Mouse (Mus musculus): Measurements from ENCODE around the gene Zfp54.

DNA sequence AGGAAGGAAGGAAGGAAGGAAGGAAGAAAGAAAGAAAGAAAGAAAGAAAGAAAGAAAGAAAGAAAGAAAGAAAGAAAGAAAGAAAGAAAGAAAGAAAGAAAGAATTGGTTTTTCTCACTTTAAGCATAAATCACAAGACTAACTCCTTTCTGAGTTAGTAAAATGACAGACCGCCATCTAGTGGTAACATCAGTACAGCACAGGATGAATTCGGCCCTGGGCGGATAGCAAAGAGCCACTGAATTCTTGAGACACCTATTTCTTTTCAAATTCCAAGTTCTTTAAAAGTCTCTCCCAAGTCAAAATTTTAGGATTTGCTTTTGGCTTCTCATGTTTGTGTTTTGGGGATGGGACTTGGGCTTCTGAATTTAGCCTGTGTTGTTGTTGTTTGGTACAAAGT lies 26.6 kb downstream of the Zfp54 start:
- no peak for TF ChIP-seq CTCF (IDR thresholded peaks at IDR 0.05; ENCODE audit: insufficient read depth, low read depth, low read length)
- no peak for TF ChIP-seq POLR2A (IDR thresholded peaks at IDR 0.05; ENCODE audit: insufficient read depth, low read depth, low read length)
